Mouse (Mus musculus): ENCODE data around the gene Susd3. TPM values are rescaled to one million over a fixed set of nuclear protein-coding genes. Genes with fewer than 3 reads are reported as not detected.

Susd3 gene
- polyA plus RNA-seq, 1 experiment = 139 TPM

DNA sequence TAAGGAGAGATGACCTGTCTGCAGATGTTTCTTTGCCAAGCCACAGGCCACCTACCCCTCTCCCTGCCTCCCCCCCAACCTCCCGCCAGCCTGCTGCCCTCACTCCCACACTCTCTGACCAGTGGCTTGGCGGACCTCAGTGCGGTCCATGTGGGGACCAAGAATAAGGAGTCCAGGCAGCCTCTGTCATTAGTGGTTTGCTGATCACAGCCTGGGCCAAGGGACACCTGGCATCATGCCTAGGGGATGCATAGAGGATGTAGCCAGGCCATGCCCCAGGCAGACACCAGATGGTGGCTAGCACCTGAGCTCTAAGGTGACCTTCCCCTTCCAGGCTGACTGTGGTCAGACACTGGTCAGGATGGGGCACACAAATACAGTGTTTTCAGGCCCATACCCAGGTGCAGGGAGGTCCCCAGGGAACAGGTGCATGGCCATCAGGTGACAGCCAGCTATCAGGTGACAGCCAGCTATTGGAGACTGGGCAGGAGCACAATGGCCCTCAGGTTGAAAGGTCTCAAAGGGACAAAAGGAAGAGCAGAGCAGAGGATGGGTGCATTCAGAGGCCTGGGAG, 67.0 kb downstream of the Susd3 start:
- TF ChIP-seq POLR2A (IDR thresholded peaks at IDR 0.05; ENCODE audit: borderline replicate concordance, low read depth, low read length) (no peak), CTCF (IDR thresholded peaks at IDR 0.05; ENCODE audit: low read depth, low read length) (no peak)
- no peak overlapping the region for H3K4me3 ChIP-seq (ENCODE audit: insufficient read depth, low read length)
- no peak overlapping the region for H3K27ac ChIP-seq (ENCODE audit: insufficient read depth, low read depth, low read length)
- peaks cover 47% of the 10 kb centered on the region for H3K4me1 ChIP-seq (ENCODE audit: control insufficient read depth, insufficient read depth, low read length)

DNA sequence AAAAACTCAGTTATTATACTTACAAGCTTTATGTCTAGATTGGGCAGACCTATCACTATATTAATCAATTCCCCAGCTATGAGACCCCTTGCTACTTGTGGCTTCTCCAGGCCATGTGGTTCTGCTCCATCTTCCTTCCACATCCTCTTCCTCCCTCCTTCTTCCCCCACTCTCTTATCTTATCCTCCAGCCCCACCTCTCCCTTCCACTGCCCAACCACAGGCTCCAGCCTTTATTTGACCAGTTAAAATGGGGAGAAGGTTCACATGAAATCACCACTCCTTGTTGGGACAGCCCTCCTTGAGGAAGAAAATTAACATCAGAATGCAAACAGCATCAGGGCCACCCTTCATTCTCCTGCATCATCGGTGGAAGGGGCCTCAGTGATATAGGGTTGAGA, 67.8 kb downstream of the Susd3 start:
- Histone ChIP-seq H3K27ac (ENCODE audit: insufficient read depth, low read depth, low read length) (no peak overlapping the region), H3K4me3 (ENCODE audit: insufficient read depth, low read length) (no peak overlapping the region), H3K4me1 (ENCODE audit: control insufficient read depth, insufficient read depth, low read length) (peaks cover 43% of the 10 kb centered on the region)
- no peak for TF ChIP-seq POLR2A (IDR thresholded peaks at IDR 0.05; ENCODE audit: borderline replicate concordance, low read depth, low read length)
- TF ChIP-seq CTCF (IDR thresholded peaks at IDR 0.05; ENCODE audit: low read depth, low read length) = no peak

Other genes starting within 250 kb of the Susd3 start
- not detected in 2 replicates for gene Wnk2, start 100.7 kb downstream of the Susd3 start, polyA plus RNA-seq (2012; ENCODE audit: insufficient read depth, insufficient read length, missing spikeins)
- gene Ninj1, start 61.2 kb downstream of the Susd3 start, polyA plus RNA-seq (2012; ENCODE audit: insufficient read depth, insufficient read length, missing spikeins) = 497 and 521 TPM in 2 replicates
- 261 and 268 TPM in 2 replicates for gene Card19, start 32.7 kb downstream of the Susd3 start, polyA plus RNA-seq (2012; ENCODE audit: insufficient read depth, insufficient read length, missing spikeins)
- 79.0 and 88.6 TPM in 2 replicates for gene Fgd3, start 71.6 kb upstream of the Susd3 start, polyA plus RNA-seq (2012; ENCODE audit: insufficient read depth, insufficient read length, missing spikeins)
- gene Bicd2, start 92.9 kb upstream of the Susd3 start, polyA plus RNA-seq (2012; ENCODE audit: insufficient read depth, insufficient read length, missing spikeins) = 38.4 and 42.5 TPM in 2 replicates
- gene Ippk, start 172.5 kb upstream of the Susd3 start, polyA plus RNA-seq (2012; ENCODE audit: insufficient read depth, insufficient read length, missing spikeins) = 3.6 and 3.8 TPM in 2 replicates
- gene Tes3-ps, start 244.6 kb upstream of the Susd3 start, polyA plus RNA-seq (2012; ENCODE audit: insufficient read depth, insufficient read length, missing spikeins) = 1.2 and 1.8 TPM in 2 replicates

All from bone marrow macrophage, adult 2 months (primary cell).